Mouse (Mus musculus): ENCODE data around the gene Pgap3.

Gene Pgap3

GRCm38 (mm10) chr11:98379379-98379778 lies 20.9 kb downstream of the Pgap3 start:
- no peak for DNase-seq

GRCm38 (mm10) chr11:98377787-98378186 lies 22.5 kb downstream of the Pgap3 start:
- no peak for DNase-seq

GRCm38 (mm10) chr11:98376756-98377155 lies 23.5 kb downstream of the Pgap3 start:
- DNase-seq: no peak

- no peak for DNase-seq
Measured at GRCm38 (mm10) chr11:98374266-98374665, 26.0 kb downstream of the Pgap3 start.

- no peak for DNase-seq
Measured at GRCm38 (mm10) chr11:98373244-98373643, 27.0 kb downstream of the Pgap3 start.

GRCm38 (mm10) chr11:98372406-98372805 lies 27.9 kb downstream of the Pgap3 start:
- DNase-seq: peak; percentile 71

- no peak for DNase-seq
Measured at GRCm38 (mm10) chr11:98371556-98372240, 28.6 kb downstream of the Pgap3 start.

- DNase-seq: no peak
Measured at GRCm38 (mm10) chr11:98370588-98370987, 29.7 kb downstream of the Pgap3 start.

- peak; percentile 41 for DNase-seq
Measured at GRCm38 (mm10) chr11:98369337-98369736, 31.0 kb downstream of the Pgap3 start.

- no peak for DNase-seq
Measured at GRCm38 (mm10) chr11:98367863-98368186, 32.5 kb downstream of the Pgap3 start.

GRCm38 (mm10) chr11:98367171-98367862 lies 33.0 kb downstream of the Pgap3 start:
- DNase-seq: no peak

GRCm38 (mm10) chr11:98366290-98366689 lies 34.0 kb downstream of the Pgap3 start:
- DNase-seq: no peak

GRCm38 (mm10) chr11:98364410-98364809 lies 35.9 kb downstream of the Pgap3 start:
- DNase-seq: no peak

GRCm38 (mm10) chr11:98363817-98364216 lies 36.5 kb downstream of the Pgap3 start:
- DNase-seq: no peak

- no peak for DNase-seq
Measured at GRCm38 (mm10) chr11:98360866-98361521, 39.3 kb downstream of the Pgap3 start.

GRCm38 (mm10) chr11:98358161-98359083 lies 41.9 kb downstream of the Pgap3 start, which contains the start of gene Stard3:
Gene Stard3, plus strand, starts transcription at chr11:98358368.
- peak; percentile 81 for DNase-seq

- DNase-seq: no peak
Measured at GRCm38 (mm10) chr11:98357396-98358160, 42.7 kb downstream of the Pgap3 start.

GRCm38 (mm10) chr11:98356625-98357394 lies 43.5 kb downstream of the Pgap3 start:
- no peak for DNase-seq

- peak; percentile 62 for DNase-seq
Measured at GRCm38 (mm10) chr11:98355732-98356299, 44.5 kb downstream of the Pgap3 start.

GRCm38 (mm10) chr11:98354445-98354844 lies 45.8 kb downstream of the Pgap3 start:
- no peak for DNase-seq

GRCm38 (mm10) chr11:98353651-98354211 lies 46.6 kb downstream of the Pgap3 start:
- no peak for DNase-seq
